Mouse (Mus musculus) kidney, postnatal 0 days (tissue): ENCODE data around the gene Fam240a. TPM values are rescaled to one million over a fixed set of nuclear protein-coding genes. Genes with fewer than 3 reads are reported as not detected.

Experiments
- ATAC-seq: fragments of 200-750 bp; cut with Nextera tagmentation; replicated peaks from 2 replicates; pipeline ENCODE4 v1.8.0; 2017; ENCODE audit warnings: low read depth, moderate number of reproducible peaks, moderate TSS enrichment, moderate library complexity; ENCODE audit not compliant: low FRiP score
- DNase-seq: peaks from one replicate; pipeline ENCODE4 v3.0.0-alpha.2; 2016; ENCODE audit warnings: low spot score
- H3K27ac ChIP-seq: fragments of 300-500 bp; sonication (generic); 2 replicates; pipeline ENCODE4 v1.5.1; 2014; ENCODE audit warnings: mild to moderate bottlenecking
- H3K27me3 ChIP-seq: fragments of 300-500 bp; sonication (generic); 2 replicates; pipeline ENCODE4 v1.6.1; 2014; ENCODE audit warnings: low read length, mixed read lengths; ENCODE audit not compliant: insufficient read depth
- H3K36me3 ChIP-seq: fragments of 300-500 bp; sonication (generic); 2 replicates; pipeline ENCODE4 v1.6.1; 2014; ENCODE audit warnings: low read length, mixed read lengths; ENCODE audit not compliant: insufficient read depth
- H3K4me1 ChIP-seq: fragments of 300-500 bp; sonication (generic); replicated peaks from 2 replicates; pipeline ENCODE4 v1.6.1; 2014; ENCODE audit warnings: antibody characterized with exemption, low read length, mixed read lengths; ENCODE audit not compliant: insufficient read depth
- H3K4me2 ChIP-seq: fragments of 300-500 bp; sonication (generic); 2 replicates; pipeline ENCODE4 v1.6.1; 2014; ENCODE audit warnings: mild to moderate bottlenecking, low read length, moderate library complexity, mixed read lengths
- H3K4me3 ChIP-seq: fragments of 300-500 bp; sonication (generic); replicated peaks from 2 replicates; pipeline ENCODE4 v1.5.1; 2014; ENCODE audit warnings: low read depth, low read length
- H3K9ac ChIP-seq: fragments of 300-500 bp; sonication (generic); 2 replicates; pipeline ENCODE4 v1.6.1; 2014; ENCODE audit warnings: low read depth, low read length
- H3K9me3 ChIP-seq: fragments of 300-500 bp; sonication (generic); replicated peaks from 2 replicates; pipeline ENCODE4 v1.6.1; 2016; ENCODE audit warnings: low read length, inconsistent platforms, mixed read lengths
- CTCF ChIP-seq: IDR thresholded peaks from 2 replicates; pipeline ENCODE4 v1.5.1; 2016; ENCODE audit warnings: antibody characterized with exemption, low read depth, mild to moderate bottlenecking, moderate library complexity
- WGBS: fragments of 180-500 bp; shearing (Covaris S2); extraction: QIAGEN DNeasy Blood & Tissue Kit; methylation state at CpG from one replicate; pipeline ENCODE4 v1.1.7; 2014; 5-methylcytosine and 5-hydroxymethylcytosine counted together
- microRNA-seq: library from miRNA; unstranded; fragments of <30 nt; microRNA quantifications from one replicate; pipeline ENCODE4, GENCODE M21; 2016
- polyA plus RNA-seq: library from polyadenylated mRNA; unstranded; fragments of >200 nt; fragmentation: Nextera tagmentation; extraction: Ambion mirVana; gene quantifications from 2 replicates; pipeline ENCODE4 v1.2.1, GENCODE M21; 2015

The Fam240a gene
- polyA plus RNA-seq, 1 experiment from 2014 or later = not detected

DNA sequence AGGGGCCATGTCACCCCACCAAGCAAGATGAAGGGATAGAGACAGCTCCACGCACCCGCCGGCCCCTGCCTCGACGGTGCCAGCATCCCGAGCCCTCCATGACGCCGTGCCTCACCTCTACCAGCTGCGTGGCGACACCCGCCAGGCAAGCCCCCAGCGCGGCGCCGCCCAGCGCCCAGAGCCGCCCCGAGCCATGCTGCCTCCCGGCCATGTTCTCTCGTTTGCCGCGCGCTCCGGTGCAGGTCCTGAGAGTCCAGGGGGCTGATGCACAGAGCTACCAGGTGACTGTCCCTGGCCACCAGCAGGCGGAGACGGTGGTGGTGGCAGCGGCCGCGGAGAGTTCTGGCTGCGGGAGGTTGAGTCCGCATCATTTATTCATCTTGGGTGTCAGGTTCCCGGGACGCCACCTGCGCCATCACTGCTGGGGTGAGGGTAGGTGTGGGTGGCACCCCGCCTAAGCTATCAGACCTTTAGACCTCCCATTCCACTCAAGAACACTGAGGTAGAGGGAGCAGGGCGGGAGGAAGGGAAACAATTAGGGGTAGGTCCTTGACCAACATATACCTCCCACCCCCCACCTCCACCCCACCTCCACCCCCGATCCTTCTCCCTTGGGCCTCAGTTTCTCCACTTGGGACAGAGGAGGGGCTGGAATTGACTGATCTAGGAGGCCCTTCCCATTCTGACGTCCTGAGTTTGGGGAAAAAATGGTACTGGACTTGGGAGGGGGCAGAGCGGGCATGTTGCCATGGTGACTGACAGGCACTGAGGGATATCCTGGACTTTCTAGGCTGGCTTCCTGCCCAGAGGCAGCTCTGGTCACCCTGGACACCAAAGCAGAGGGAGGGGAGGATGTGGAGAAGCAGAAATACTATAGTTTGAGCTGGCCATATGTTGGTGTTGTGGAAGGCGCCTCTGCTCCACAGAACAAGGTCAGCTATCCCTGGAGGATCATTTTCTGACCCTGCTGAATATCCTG is 42.7 kb downstream of the Fam240a start:
- no peak overlapping the region for H3K27ac ChIP-seq

DNA sequence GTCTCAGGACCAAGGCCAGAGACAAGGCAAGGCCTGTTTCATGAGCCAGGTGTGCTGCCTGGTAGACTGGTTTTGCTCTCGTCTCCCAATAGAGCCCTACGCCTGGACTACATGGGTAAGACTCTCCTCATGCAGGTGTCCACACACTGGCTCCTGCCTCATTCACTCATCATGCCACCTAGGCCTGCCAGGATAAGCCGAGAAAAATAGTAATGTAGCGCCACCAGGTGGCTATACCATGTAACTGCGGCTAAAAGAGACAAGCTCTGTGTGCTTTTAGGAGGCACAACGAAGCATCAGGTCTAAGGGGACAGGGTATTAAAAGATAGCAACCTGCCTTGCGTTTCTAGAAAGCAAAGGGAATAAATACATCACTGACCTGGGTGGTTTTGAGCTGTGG is 45.6 kb downstream of the Fam240a start:
- ATAC-seq (no peak), DNase-seq (peak; percentile 59)
- Histone ChIP-seq H3K4me3 (no peak overlapping the region), H3K9ac (no peak overlapping the region), H3K4me2 (no peak overlapping the region), H3K27me3 (no peaks in the 10 kb centered on the region), H3K36me3 (no peaks in the 10 kb centered on the region), H3K9me3 (no peaks in the 10 kb centered on the region), H3K4me1 (0 out of 2 replicates have a peak, but pooled peaks cover 6% of the 10 kb centered on the region), H3K27ac (no peak overlapping the region)
- 20% methylated on average over 7 of the region's 7 CpGs for WGBS
- TF ChIP-seq CTCF = peak; percentile 81

More for the DNA sequence above, 42.7 kb downstream of the Fam240a start:
- no peaks in the 10 kb centered on the region for H3K27me3 ChIP-seq
- TF ChIP-seq CTCF = peak; percentile 29; the same call in 1 of the 2 replicates
- peak overlapping the region; percentile 21 for H3K4me3 ChIP-seq
- 9% methylated on average over 40 of the region's 40 CpGs for WGBS
- 0 out of 2 replicates have a peak, but pooled peaks cover 6% of the 10 kb centered on the region for H3K4me1 ChIP-seq
- DNase-seq (peak; percentile 68), ATAC-seq (peak; percentile 19; the same call in 1 of the 2 replicates)
- peak overlapping the region; percentile 44; the same call in 1 of the 2 replicates for H3K9ac ChIP-seq
- no peaks in the 10 kb centered on the region for H3K9me3 ChIP-seq
- peak overlapping the region; percentile 51 for H3K4me2 ChIP-seq
- no peaks in the 10 kb centered on the region for H3K36me3 ChIP-seq

Small RNA genes lying within 50 kb of the gene (microRNA-seq; reads per million reads assigned to microRNA genes)
- not detected for gene Gm24269

Other genes with a start within 250 kb of the Fam240a start
- gene Myl3, start 175.0 kb downstream of the Fam240a start, polyA plus RNA-seq = 1.1 and 1.5 TPM in 2 replicates
- gene Pth1r, start 169.7 kb downstream of the Fam240a start, polyA plus RNA-seq = 179 and 192 TPM in 2 replicates
- gene Prss42, start 118.7 kb downstream of the Fam240a start, polyA plus RNA-seq = not detected in 2 replicates
- gene Prss44, start 102.9 kb downstream of the Fam240a start, polyA plus RNA-seq = not detected in 2 replicates
- gene Prss43, start 90.2 kb downstream of the Fam240a start, polyA plus RNA-seq = not detected in 2 replicates
- not detected in 2 replicates for gene Prss45, start 82.3 kb downstream of the Fam240a start, polyA plus RNA-seq
- gene Prss46, start 72.4 kb downstream of the Fam240a start, polyA plus RNA-seq = not detected in 2 replicates
- gene Prss50, start 58.9 kb downstream of the Fam240a start, polyA plus RNA-seq = 0.27 and 0.33 TPM in 2 replicates
- 4.1 and 5.3 TPM in 2 replicates for gene Als2cl, start 37.0 kb downstream of the Fam240a start, polyA plus RNA-seq
- 2.3 and 2.9 TPM in 2 replicates for gene Tmie, start 36.7 kb downstream of the Fam240a start, polyA plus RNA-seq
- not detected in 2 replicates for gene Tdgf1, start 29.3 kb upstream of the Fam240a start, polyA plus RNA-seq
- 0.33 and 0.51 TPM in 2 replicates for gene Lrrc2, start 34.7 kb upstream of the Fam240a start, polyA plus RNA-seq
- gene Rtp3, start 73.7 kb upstream of the Fam240a start, polyA plus RNA-seq = 0.56 and 0.89 TPM in 2 replicates
- 2.2 and 2.5 TPM in 2 replicates for gene Ltf, start 102.4 kb upstream of the Fam240a start, polyA plus RNA-seq
- gene Ccrl2, start 140.7 kb upstream of the Fam240a start, polyA plus RNA-seq = 2.7 and 3.5 TPM in 2 replicates
- gene Lrrfip2, start 200.7 kb upstream of the Fam240a start, polyA plus RNA-seq = 39.6 and 39.9 TPM in 2 replicates